Mouse (Mus musculus) right cerebral cortex, postnatal 4 days (tissue): ENCODE data around the gene Olfr31.

Source experiments
- DNase-seq: peaks from one replicate; pipeline ENCODE4 v3.0.0-alpha.2; 2022

Olfr31 gene

DNA sequence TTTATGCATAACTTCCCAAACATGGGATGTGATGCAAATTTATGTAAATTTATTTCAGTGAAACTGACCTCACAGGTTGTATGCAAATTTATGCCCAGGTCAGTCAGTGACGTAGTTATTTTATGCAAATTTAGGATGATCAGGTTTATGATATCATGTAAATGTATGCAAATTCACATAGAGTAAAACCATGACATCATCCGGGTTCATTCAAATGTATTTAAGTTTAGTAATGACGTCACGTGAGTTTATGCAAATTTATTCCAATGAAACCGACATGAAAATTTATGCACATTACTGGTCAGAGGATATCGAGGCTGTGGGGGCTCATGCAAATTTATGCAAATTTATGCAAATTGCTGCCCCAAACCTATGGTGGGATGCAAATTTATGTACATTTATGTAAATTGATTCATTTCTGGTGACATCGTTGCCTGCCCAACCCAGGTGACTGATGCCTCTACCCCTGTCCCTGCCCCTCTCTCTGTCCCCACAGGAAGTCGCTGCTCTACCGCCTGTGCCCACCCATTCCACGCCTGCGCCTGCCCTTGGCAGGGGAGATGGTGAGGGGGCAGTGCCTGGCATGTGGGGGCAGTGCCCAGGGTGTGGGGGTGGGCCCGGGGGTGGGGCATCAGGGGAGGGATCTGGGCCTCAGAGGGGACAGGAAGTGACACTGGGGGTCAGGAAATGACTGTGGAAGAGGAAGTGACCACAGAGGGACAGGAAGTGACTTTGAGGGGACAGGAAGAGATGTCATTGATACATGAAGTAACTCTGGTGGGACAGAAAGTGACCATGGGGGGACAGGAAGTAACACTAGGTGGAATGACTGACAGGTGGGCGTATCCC, 32.1 kb downstream of the Olfr31 start:
- DNase-seq, result no peak

DNA sequence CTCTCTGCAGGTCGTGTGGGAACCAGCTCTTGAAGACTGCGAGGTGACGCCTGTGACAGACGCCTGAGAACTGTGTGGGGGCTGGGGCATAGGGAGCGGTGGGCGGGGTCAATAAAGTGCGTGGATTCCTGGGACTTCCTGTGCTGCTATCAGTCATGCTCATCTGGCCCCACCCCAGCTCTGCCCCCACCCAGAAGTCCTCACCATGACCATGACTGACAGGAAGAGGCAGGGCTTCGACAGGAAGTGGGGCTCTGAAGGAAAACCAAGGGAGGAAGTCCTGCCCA, 32.7 kb downstream of the Olfr31 start:
- DNase-seq, result no peak
